In the genomic region with DNA sequence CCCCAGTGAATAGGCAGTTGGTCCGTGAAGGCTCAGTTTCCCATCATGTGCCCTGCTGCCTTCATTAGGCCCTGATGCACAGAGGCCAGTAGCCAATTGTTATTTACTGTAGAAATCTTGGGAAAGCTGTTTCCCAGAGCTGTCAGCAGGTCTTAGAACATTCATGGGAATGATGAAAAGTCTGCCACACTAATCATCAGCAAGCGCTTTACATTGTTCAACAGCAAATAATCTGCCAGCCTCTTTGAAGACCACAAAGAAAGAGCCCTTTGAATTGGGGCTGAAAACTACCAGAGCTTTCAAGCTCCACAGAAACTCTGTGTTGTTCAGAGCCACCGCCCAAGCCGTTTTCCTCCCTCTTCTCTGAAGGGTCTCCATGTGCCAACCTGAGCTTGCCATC, we compare ENCODE assay signal across 22 mouse cellular contexts.
DNase-seq lines count a peak whose midpoint lies in the region; ATAC-seq and TF ChIP-seq lines count a peak whose summit lies in the region.
"Had no signal": no experiment of that assay in that cellular context is flagged by ENCODE, and none has a peak within 500 bp of the region (broad histone marks: within the 10 kb centered on the region; RNA-seq: fewer than 3 reads in every experiment).

No protein-coding gene starts in this region.

- no peaks in the 10 kb centered on the region for H3K36me3 ChIP-seq in forebrain, embryonic 15.5 days
- H3K36me3 ChIP-seq: embryonic facial prominence, embryonic 15.5 days; heart, embryonic 13.5 days; hindbrain, embryonic 13.5 days had no signal

- WGBS in forebrain, embryonic 15.5 days, result 13% methylated on average over 4 of the region's 4 CpGs

- no peak for TF ChIP-seq POLR2A in brain, embryonic 14.5 days (IDR thresholded peaks at IDR 0.05; ENCODE audit: borderline replicate concordance, extremely low read depth, insufficient read depth, insufficient read length, poor library complexity, severe bottlenecking)

- no peak for TF ChIP-seq CTCF in layer of hippocampus, adult 2 months (conservative IDR thresholded peaks at IDR 0.05)
- no peak for TF ChIP-seq CTCF in brain, embryonic 14.5 days (IDR thresholded peaks at IDR 0.05; ENCODE audit: borderline replicate concordance, extremely low read depth, insufficient read depth, insufficient read length)

- no peak overlapping the region for H3K4me3 ChIP-seq in layer of hippocampus, adult 2 months
- no peak overlapping the region for H3K4me3 ChIP-seq in forebrain, embryonic 15.5 days
- H3K4me3 ChIP-seq: embryonic facial prominence, embryonic 15.5 days; erythroblast, embryonic 14.5 days; heart, embryonic 13.5 days; hindbrain, embryonic 13.5 days had no signal

- intact Hi-C loops in left cerebral cortex, postnatal 14 days (cut with DNase I), result no loop called here

- ATAC-seq in forebrain, embryonic 15.5 days (replicated peaks), result no peak; the same call in 1 of the 2 replicates
- ATAC-seq: intestine, embryonic 16.5 days had no signal

- H3K9ac ChIP-seq in forebrain, embryonic 15.5 days (replicated peaks), result no peak overlapping the region
- H3K9ac ChIP-seq: embryonic facial prominence, embryonic 15.5 days; heart, embryonic 13.5 days; hindbrain, embryonic 13.5 days had no signal

- no peak overlapping the region for H3K4me2 ChIP-seq in forebrain, embryonic 15.5 days (replicated peaks)
- H3K4me2 ChIP-seq: embryonic facial prominence, embryonic 15.5 days; heart, embryonic 13.5 days; hindbrain, embryonic 13.5 days had no signal

- H3K27me3 ChIP-seq in forebrain, embryonic 15.5 days, result no peaks in the 10 kb centered on the region
- H3K27me3 ChIP-seq: embryonic facial prominence, embryonic 15.5 days; heart, embryonic 13.5 days; hindbrain, embryonic 13.5 days had no signal

- H3K9me3 ChIP-seq in forebrain, embryonic 15.5 days, result no peaks in the 10 kb centered on the region
- H3K9me3 ChIP-seq: embryonic facial prominence, embryonic 15.5 days; G1E; heart, embryonic 13.5 days; hindbrain, embryonic 13.5 days had no signal

- no peak for DNase-seq in layer of hippocampus, adult 2 months (ENCODE audit: low spot score in 2 of 2)
- no peak for DNase-seq in layer of hippocampus, adult 11-12 months (ENCODE audit: low spot score)
- DNase-seq in brain, embryonic 14.5 days (ENCODE audit: low read depth), result peak; percentile 83
- DNase-seq in fibroblast of lung, adult 2 months (ENCODE audit: low read depth), result peak; percentile 66
- DNase-seq in left cerebral cortex, postnatal 14 days (ENCODE audit: low spot score in 2 of 2), result no peak
- no peak for DNase-seq in lung, postnatal 25 days (ENCODE audit: low spot score)
- DNase-seq: adrenal gland, adult 8-10 months; adrenal gland, postnatal 36 days; cerebellum, adult 11 months; cerebellum, adult 8-10 months; cerebellum, postnatal 14 days; embryo, embryonic 11 days; gastrocnemius, postnatal 36 days; heart, adult 11 months; heart, postnatal 36 days had no signal

- peaks cover 68% of the 10 kb centered on the region for H3K4me1 ChIP-seq in forebrain, embryonic 15.5 days
- H3K4me1 ChIP-seq: embryonic facial prominence, embryonic 15.5 days had no signal

- peak overlapping the region; percentile 36 for H3K27ac ChIP-seq in layer of hippocampus, adult 2 months
- H3K27ac ChIP-seq in forebrain, embryonic 15.5 days (replicated peaks), result peak overlapping the region; percentile 41; the same call in 1 of the 2 replicates
- H3K27ac ChIP-seq: embryonic facial prominence, embryonic 15.5 days; heart, embryonic 13.5 days; hindbrain, embryonic 13.5 days had no signal

Comparison
In these comparisons a context has a peak if more than half of its experiments do, and no peak if none do; other contexts are left out.
1. DNase-seq: peak in brain, embryonic 14.5 days (single experiment) and fibroblast of lung, adult 2 months (single experiment); none in layer of hippocampus, adult 2 months (0 of 2), layer of hippocampus, adult 11-12 months (single experiment), left cerebral cortex, postnatal 14 days (0 of 2) and lung, postnatal 25 days (single experiment).